8 mouse cellular contexts compared by ENCODE assay signal in genomic region chr6:128445761-128446535, GRCm38 (mm10). TPM values are rescaled to one million over a fixed set of nuclear protein-coding genes. Genes with fewer than 3 reads are reported as not detected.
A peak's percentile ranks its signal among the peaks of the same experiment; 100 is the strongest.
DNase-seq lines count a peak whose midpoint lies in the region; ATAC-seq and TF ChIP-seq lines count a peak whose summit lies in the region.

No protein-coding gene starts in this region.

- no peak for TF ChIP-seq EP300 in CH12.LX (IDR thresholded peaks at IDR 0.05; ENCODE audit: low read length)

- peak overlapping the region; percentile 40; the same call in 1 of the 2 replicates for H3K9ac ChIP-seq in CH12.LX (ENCODE audit: insufficient read depth, low read depth)
- no peak overlapping the region for H3K9ac ChIP-seq in intestine, postnatal 0 days (ENCODE audit: low read depth, low read length)
- no peak overlapping the region for H3K9ac ChIP-seq in liver, embryonic 16.5 days (ENCODE audit: low read depth, low read length)

- H3K4me3 ChIP-seq in CH12.LX (replicated peaks in 1 of 3; ENCODE audit: low read depth in 2 of 3, low read length in 2 of 3, poor library complexity in 1 of 3), result peak overlapping the region in 1 of 3 experiments; percentile 2
- 0 out of 2 replicates have a peak overlapping the region, but pooled peaks have one; percentile 9 for H3K4me3 ChIP-seq in intestine, postnatal 0 days (ENCODE audit: low read depth, low read length)
- H3K4me3 ChIP-seq in liver, embryonic 16.5 days (ENCODE audit: low read depth, low read length), result no peak overlapping the region

- peak; percentile 36 to 89 for TF ChIP-seq CTCF in CH12.LX (conservative IDR thresholded peaks at IDR 0.05 in 1 of 2, IDR thresholded peaks at IDR 0.05 in 1 of 2; ENCODE audit: low read depth in 2 of 2, low read length in 2 of 2)
- TF ChIP-seq CTCF in intestine, postnatal 0 days (IDR thresholded peaks at IDR 0.05; ENCODE audit: low read depth), result peak; percentile 87

- dilution Hi-C loops in CH12.LX (cut with MboI; ENCODE audit: extremely low pct_ligation_motif_present, extremely low pct_unique_long_range_greater_than_20kb, low sequenced_read_pairs), result no loop called here

- H3K27me3 ChIP-seq in CH12.LX (replicated peaks), result no peaks in the 10 kb centered on the region
- H3K27me3 ChIP-seq in intestine, postnatal 0 days (replicated peaks; ENCODE audit: control insufficient read depth, insufficient read depth, low read length), result no peaks in the 10 kb centered on the region
- H3K27me3 ChIP-seq in liver, embryonic 16.5 days (ENCODE audit: control insufficient read depth, insufficient read depth, low read depth, low read length), result no peaks in the 10 kb centered on the region

- H3K27ac ChIP-seq in CH12.LX (ENCODE audit: insufficient read depth, low read depth), result no peak overlapping the region
- H3K27ac ChIP-seq in intestine, postnatal 0 days (ENCODE audit: low read depth, low read length), result no peak overlapping the region
- no peak overlapping the region for H3K27ac ChIP-seq in liver, embryonic 16.5 days (ENCODE audit: low read length)

- TF ChIP-seq RAD21 in CH12.LX (IDR thresholded peaks at IDR 0.05; ENCODE audit: low read depth, low read length), result peak; percentile 55

- peaks cover 0 to 7% of the 10 kb centered on the region in 2 experiments for H3K36me3 ChIP-seq in CH12.LX (replicated peaks in 1 of 2; ENCODE audit: control insufficient read depth in 1 of 2, insufficient read depth in 1 of 2, low read length in 1 of 2)
- H3K36me3 ChIP-seq in intestine, postnatal 0 days (ENCODE audit: control insufficient read depth, insufficient read depth), result no peaks in the 10 kb centered on the region
- no peaks in the 10 kb centered on the region for H3K36me3 ChIP-seq in liver, embryonic 16.5 days (ENCODE audit: control insufficient read depth, insufficient read depth)

- 17% methylated on average over 14 of the region's 14 CpGs for WGBS in intestine, postnatal 0 days
- WGBS in liver, embryonic 16.5 days (ENCODE audit: insufficient replicate concordance), result 17% methylated on average over 14 of the region's 14 CpGs

- peak; percentile 77 for ATAC-seq in granulocyte monocyte progenitor cell, adult 5-6 weeks (replicated peaks; ENCODE audit: poor library complexity, severe bottlenecking)
- peak; percentile 80 for ATAC-seq in intestine, postnatal 0 days
- peak; percentile 50; the same call in 1 of the 2 replicates for ATAC-seq in liver, embryonic 16.5 days (ENCODE audit: low read depth)

- in situ Hi-C loops in CH12.LX (cut with MboI; ENCODE audit: low pct_ligation_motif_present, low pct_unique_long_range_greater_than_20kb, low sequenced_read_pairs), result no loop called here

- H3K4me2 ChIP-seq in CH12.LX (ENCODE audit: insufficient read depth, low read depth, poor library complexity, severe bottlenecking), result peak overlapping the region; percentile 48
- H3K4me2 ChIP-seq in intestine, postnatal 0 days (replicated peaks; ENCODE audit: low read depth), result peak overlapping the region; percentile 60
- peak overlapping the region; percentile 33 for H3K4me2 ChIP-seq in liver, embryonic 16.5 days (ENCODE audit: low read depth, low read length)

- DNase-seq in 416B (ENCODE audit: low read depth) (peak; percentile 59), CH12.LX (ENCODE audit: extremely low read depth) (no peak)
- DNase-seq in cerebellum, postnatal 25 days, result peak; percentile 62 to 77
- peak; percentile 49 for DNase-seq in neural tube, embryonic 10.5 days (ENCODE audit: extremely low spot score, low spot score)
- DNase-seq in layer of hippocampus, adult 8-10 months (ENCODE audit: low spot score in 2 of 2), result no peak

- TF ChIP-seq POLR2A in CH12.LX (IDR thresholded peaks at IDR 0.05; ENCODE audit: low read depth, low read length), result no peak; the same call in 1 of the 2 replicates

- no peaks in the 10 kb centered on the region for H3K9me3 ChIP-seq in CH12.LX (replicated peaks; ENCODE audit: low read length)
- H3K9me3 ChIP-seq in intestine, postnatal 0 days (ENCODE audit: control insufficient read depth), result no peaks in the 10 kb centered on the region
- no peaks in the 10 kb centered on the region for H3K9me3 ChIP-seq in liver, embryonic 16.5 days (replicated peaks; ENCODE audit: control insufficient read depth, low read length)

- H3K4me1 ChIP-seq in CH12.LX (ENCODE audit: control insufficient read depth in 1 of 2, insufficient read depth in 2 of 2), result peaks cover 3 to 4% of the 10 kb centered on the region in 2 experiments; a peak in 2 of 4 replicates
- H3K4me1 ChIP-seq in intestine, postnatal 0 days (replicated peaks; ENCODE audit: control insufficient read depth, insufficient read depth, low read length), result no peaks in the 10 kb centered on the region
- peaks cover 7% of the 10 kb centered on the region for H3K4me1 ChIP-seq in liver, embryonic 16.5 days (ENCODE audit: control insufficient read depth, low read depth, low read length)

- H3K79me2 ChIP-seq in CH12.LX (replicated peaks; ENCODE audit: control insufficient read depth, extremely low read depth, insufficient read depth, poor library complexity, severe bottlenecking), result no peaks in the 10 kb centered on the region

TF ChIP-seq in CH12.LX, 34 proteins besides CTCF, POLR2A, EP300 and RAD21 (continues in another document):
- TF ChIP-seq CHD2 (IDR thresholded peaks at IDR 0.05; ENCODE audit: low read length) (no peak), NRF1 (IDR thresholded peaks at IDR 0.05; ENCODE audit: low read depth, low read length) (no peak), NELFE (IDR thresholded peaks at IDR 0.05; ENCODE audit: low read depth, low read length) (peak; percentile 52; the same call in 1 of the 2 replicates), UBTF (IDR thresholded peaks at IDR 0.05; ENCODE audit: low read depth, low read length) (no peak), MAFK (IDR thresholded peaks at IDR 0.05; ENCODE audit: insufficient replicate concordance, low read length) (0 out of 2 replicates have a peak, but pooled peaks have one; percentile 6), TCF12 (IDR thresholded peaks at IDR 0.05; ENCODE audit: low read depth, low read length) (no peak), RCOR1 (conservative IDR thresholded peaks at IDR 0.05; ENCODE audit: low read depth, low read length) (no peak), ELF1 (IDR thresholded peaks at IDR 0.05; ENCODE audit: low read depth, low read length) (peak; percentile 49; the same call in 1 of the 2 replicates), USF2 (conservative IDR thresholded peaks at IDR 0.05; ENCODE audit: low read depth, low read length) (peak; percentile 76), GABPA (IDR thresholded peaks at IDR 0.05; ENCODE audit: insufficient replicate concordance, low read depth, low read length) (no peak), HCFC1 (IDR thresholded peaks at IDR 0.05; ENCODE audit: low read depth, low read length) (peak; percentile 39), ZMIZ1 (IDR thresholded peaks at IDR 0.05; ENCODE audit: low read depth, low read length) (no peak), MXI1 (IDR thresholded peaks at IDR 0.05; ENCODE audit: low read depth, low read length) (0 out of 2 replicates have a peak, but pooled peaks have one; percentile 47), ZC3H11A (IDR thresholded peaks at IDR 0.05; ENCODE audit: low read depth, low read length) (no peak), SIN3A (IDR thresholded peaks at IDR 0.05; ENCODE audit: low read length) (peak; percentile 75), MAX (IDR thresholded peaks at IDR 0.05; ENCODE audit: low read length) (peak; percentile 73; the same call in 1 of the 2 replicates), E2F4 (IDR thresholded peaks at IDR 0.05; ENCODE audit: insufficient replicate concordance, low read depth, low read length) (no peak), ETS1 (conservative IDR thresholded peaks at IDR 0.05; ENCODE audit: low read depth, low read length) (no peak), USF1 (IDR thresholded peaks at IDR 0.05; ENCODE audit: low read depth, low read length) (peak; percentile 73), JUND (conservative IDR thresholded peaks at IDR 0.05; ENCODE audit: low read depth, low read length) (no peak), PAX5 (IDR thresholded peaks at IDR 0.05; ENCODE audit: low read length) (no peak), JUN (IDR thresholded peaks at IDR 0.05; ENCODE audit: insufficient read depth, low read depth, low read length) (no peak), TBP (conservative IDR thresholded peaks at IDR 0.05; ENCODE audit: low read depth, low read length) (no peak)

RNA-seq across cellular contexts. Expression of gene Fkbp4, which starts 7.5 kb away (rescaled TPM):
- total RNA-seq in CH12.LX (2012; rRNA removed) (265 and 319 TPM in 2 replicates), CH12.LX (2014; rRNA removed) (190 and 198 TPM in 2 replicates)
- polyA plus RNA-seq in CH12.LX (2012; ENCODE audit: insufficient read length, low read depth), result 304 and 366 TPM in 2 replicates
- total RNA-seq in granulocyte monocyte progenitor cell, adult 5-6 weeks (2014; fragmentation: Nextera tagmentation), result 216 and 249 TPM in 2 replicates
- 331 and 365 TPM in 2 replicates for total RNA-seq in granulocyte monocyte progenitor cell, adult 5-6 weeks (2017)
- polyA plus RNA-seq in intestine, postnatal 0 days (2015; fragmentation: Nextera tagmentation; extraction: Ambion mirVana), result 113 and 116 TPM in 2 replicates
- 156 and 174 TPM in 2 replicates for polyA plus RNA-seq in liver, embryonic 16.5 days (2015; fragmentation: Nextera tagmentation; extraction: Ambion mirVana)
- 100 to 1,000 TPM; 101 to 133 (median 115) TPM for total RNA-seq in layer of hippocampus, adult 8-10 months (2022)

RNA-seq across cellular contexts. Expression of gene Itfg2, which starts 21.2 kb away (rescaled TPM):
- total RNA-seq in CH12.LX (2012; rRNA removed) (16.8 and 17.9 TPM in 2 replicates), CH12.LX (2014; rRNA removed) (5.3 and 8.0 TPM in 2 replicates)
- polyA plus RNA-seq in CH12.LX (2012; ENCODE audit: insufficient read length, low read depth), result 45.1 and 45.3 TPM in 2 replicates
- total RNA-seq in granulocyte monocyte progenitor cell, adult 5-6 weeks (2014; fragmentation: Nextera tagmentation), result 9.9 and 75.9 TPM in 2 replicates
- total RNA-seq in granulocyte monocyte progenitor cell, adult 5-6 weeks (2017), result 23.5 and 33.3 TPM in 2 replicates
- 9.4 and 11.9 TPM in 2 replicates for polyA plus RNA-seq in intestine, postnatal 0 days (2015; fragmentation: Nextera tagmentation; extraction: Ambion mirVana)
- polyA plus RNA-seq in liver, embryonic 16.5 days (2015; fragmentation: Nextera tagmentation; extraction: Ambion mirVana), result 10.5 and 11.9 TPM in 2 replicates
- total RNA-seq in layer of hippocampus, adult 8-10 months (2022), result 10 to 100 TPM; 27.9 to 35.5 (median 29.1) TPM

RNA-seq across cellular contexts. Expression of gene Nrip2, which starts 46.9 kb away (rescaled TPM):
- 0.13 TPM in 2 replicates for total RNA-seq in CH12.LX (2012; rRNA removed)
- not detected in 2 replicates for total RNA-seq in CH12.LX (2014; rRNA removed)
- polyA plus RNA-seq in CH12.LX (2012; ENCODE audit: insufficient read length, low read depth), result 1.1 and 1.3 TPM in 2 replicates
- not detected in 2 replicates for total RNA-seq in granulocyte monocyte progenitor cell, adult 5-6 weeks (2014; fragmentation: Nextera tagmentation)
- not detected in 2 replicates for total RNA-seq in granulocyte monocyte progenitor cell, adult 5-6 weeks (2017)
- polyA plus RNA-seq in intestine, postnatal 0 days (2015; fragmentation: Nextera tagmentation; extraction: Ambion mirVana), result 2.3 and 3.4 TPM in 2 replicates
- polyA plus RNA-seq in liver, embryonic 16.5 days (2015; fragmentation: Nextera tagmentation; extraction: Ambion mirVana), result 4.1 and 4.7 TPM in 2 replicates
- total RNA-seq in layer of hippocampus, adult 8-10 months (2022), result 10 to 100 TPM; 16.0 to 19.6 (median 17.5) TPM

Comparison
In these comparisons a context has a peak if more than half of its experiments do, and no peak if none do; other contexts are left out.
1. DNase-seq: peak in 416B (single experiment), cerebellum, postnatal 25 days (2 of 2) and neural tube, embryonic 10.5 days (single experiment); none in CH12.LX (single experiment) and layer of hippocampus, adult 8-10 months (0 of 2).
2. RNA of gene Nrip2, which starts 46.9 kb away (total RNA-seq): 16.0 to 19.6 TPM in layer of hippocampus, adult 8-10 months; 0.13 TPM in CH12.LX and not detected in granulocyte monocyte progenitor cell, adult 5-6 weeks; every median in the first group is over 10 times any median in the second.
3. Peak in every context shown above with its lines, with median percentiles within 50 percentile points of each other: H3K4me2 ChIP-seq and ATAC-seq.